Mouse (Mus musculus): ENCODE results near the gene Ap5z1.

Gene Ap5z1

DNA sequence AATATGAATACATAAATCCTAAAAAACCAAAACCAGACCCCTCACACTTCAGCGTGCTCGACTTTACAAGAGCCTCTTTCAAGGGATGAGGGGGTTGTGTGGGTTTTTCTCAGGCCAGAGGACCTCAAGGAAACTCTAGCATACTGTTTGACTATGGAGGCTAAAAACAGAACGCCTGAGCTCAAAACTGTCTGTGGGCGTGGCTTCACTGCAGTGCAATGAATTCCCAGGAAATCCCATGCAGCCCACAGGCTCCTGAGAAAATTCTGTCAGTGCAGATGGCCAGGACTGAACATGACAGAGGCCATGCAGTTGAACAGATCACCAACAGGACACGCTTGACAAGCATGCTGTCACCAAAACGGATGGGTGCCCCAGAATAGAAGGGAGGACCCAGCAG lies 55.2 kb downstream of the Ap5z1 start:
- DNase-seq (ENCODE audit: low spot score in 2 of 2) = no peak

DNA sequence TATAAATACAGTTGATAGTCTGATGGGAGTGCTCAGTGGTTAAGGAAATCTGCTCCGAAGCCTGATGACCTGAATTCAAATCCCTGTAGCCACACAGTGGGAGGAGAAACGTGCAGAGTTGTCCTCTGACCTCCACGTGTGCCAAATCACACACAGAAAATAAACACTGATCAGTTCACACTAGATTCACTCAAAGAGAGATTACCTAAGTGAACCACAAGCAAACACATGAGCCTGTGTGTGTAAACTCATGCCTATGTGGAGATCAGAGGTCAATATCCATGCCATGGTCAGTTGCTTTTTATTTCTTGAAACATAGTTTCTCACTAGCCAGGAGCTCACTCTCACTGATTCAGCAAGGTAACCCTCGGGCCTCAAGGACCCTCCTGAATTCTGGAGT lies 56.6 kb downstream of the Ap5z1 start:
- DNase-seq (ENCODE audit: low spot score in 2 of 2) = no peak

DNA sequence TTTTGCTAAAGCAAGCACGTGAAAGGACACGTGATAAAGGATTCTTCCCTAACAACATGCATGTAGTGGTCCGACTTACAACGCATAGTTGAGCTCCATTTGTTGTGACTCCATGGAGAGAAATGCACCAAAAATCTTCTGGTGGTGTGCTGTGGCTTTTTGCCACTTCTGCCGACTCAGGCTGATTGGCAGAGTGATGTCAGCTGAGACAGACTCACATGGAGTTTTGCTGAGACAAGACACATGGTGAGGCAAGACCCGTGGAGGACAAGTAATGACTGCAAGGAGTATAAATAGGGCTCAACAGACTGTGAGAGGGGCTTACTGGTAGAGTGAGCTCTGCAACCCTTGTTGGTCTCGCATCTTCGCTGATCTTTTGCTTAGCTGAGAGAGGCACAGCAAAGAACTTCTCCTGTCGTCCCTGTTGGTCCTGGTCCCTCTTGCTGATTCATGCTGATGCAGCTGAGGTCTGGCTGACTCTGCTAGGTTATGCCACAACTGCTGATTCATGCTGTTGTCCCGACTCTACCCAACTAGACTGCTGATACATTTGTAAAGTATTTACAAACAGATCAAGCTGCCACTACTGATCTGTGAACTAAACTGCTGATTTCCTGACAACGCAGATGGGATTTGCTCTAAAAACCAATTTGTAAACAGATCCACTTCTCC lies 57.6 kb downstream of the Ap5z1 start:
- no peak for DNase-seq (ENCODE audit: low spot score in 2 of 2)

DNA sequence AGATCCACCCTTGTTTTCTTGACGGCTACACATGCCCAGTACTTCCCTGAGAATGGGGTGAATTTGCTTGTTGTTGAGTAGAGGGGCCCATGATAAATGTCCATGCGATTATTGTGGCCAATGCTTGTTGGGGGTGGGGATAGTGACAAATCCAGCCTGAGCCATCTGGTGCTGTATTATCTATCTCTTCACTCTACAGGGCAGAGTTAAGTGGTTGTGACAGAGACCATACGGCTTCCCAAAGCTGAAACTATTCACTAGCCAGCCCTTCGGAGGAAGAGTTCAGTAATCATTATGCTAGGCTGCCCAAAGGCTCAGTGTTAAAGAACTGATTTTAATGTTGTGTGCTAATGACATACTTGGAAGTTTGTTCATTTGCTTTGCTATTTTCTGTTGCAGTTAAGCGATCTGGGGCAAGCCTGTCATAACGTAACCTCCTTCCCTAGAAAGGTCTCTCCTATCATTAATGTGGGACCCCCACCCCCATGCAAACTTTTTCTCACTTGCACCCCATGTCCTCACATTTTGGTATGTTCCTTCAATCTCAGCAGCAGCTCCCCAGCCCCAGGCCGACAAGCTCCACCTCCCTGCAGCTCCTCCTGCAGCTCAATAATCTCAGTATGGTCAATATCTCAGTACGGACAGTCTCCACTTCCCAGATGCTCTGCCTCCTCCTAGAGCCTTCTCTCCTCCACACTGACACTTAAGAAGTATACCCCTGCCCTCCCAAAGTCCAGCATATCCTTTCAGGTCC lies 61.1 kb downstream of the Ap5z1 start:
- DNase-seq (ENCODE audit: low spot score in 2 of 2) = no peak

All from spleen, postnatal 4 days (tissue).